Mouse (Mus musculus): ENCODE results near the gene Gpr146. TPM values are rescaled to one million over a fixed set of nuclear protein-coding genes. Genes with fewer than 3 reads are reported as not detected.
"Not testable (repeated sequence)": the region's sequence is repeated elsewhere in the genome, so short reads cannot be mapped to it uniquely, and the experiment has no call there.

Gene Gpr146
- 10 to 100 TPM; 12.0 to 13.2 TPM for total RNA-seq (2021)
- long read RNA-seq, experiment 1, full-length matches to known transcripts: 12 of 31 reads
- long read RNA-seq, experiment 1, partial matches to known transcripts: 13 of 31 reads
- long read RNA-seq, experiment 1, other reads (novel, unspliced or antisense): 6 of 31 reads
- long read RNA-seq, experiment 2, full-length matches to known transcripts: 5 of 6 reads
- long read RNA-seq, experiment 2, partial matches to known transcripts: 0 of 6 reads
- long read RNA-seq, experiment 2, other reads (novel, unspliced or antisense): 1 of 6 reads

DNA sequence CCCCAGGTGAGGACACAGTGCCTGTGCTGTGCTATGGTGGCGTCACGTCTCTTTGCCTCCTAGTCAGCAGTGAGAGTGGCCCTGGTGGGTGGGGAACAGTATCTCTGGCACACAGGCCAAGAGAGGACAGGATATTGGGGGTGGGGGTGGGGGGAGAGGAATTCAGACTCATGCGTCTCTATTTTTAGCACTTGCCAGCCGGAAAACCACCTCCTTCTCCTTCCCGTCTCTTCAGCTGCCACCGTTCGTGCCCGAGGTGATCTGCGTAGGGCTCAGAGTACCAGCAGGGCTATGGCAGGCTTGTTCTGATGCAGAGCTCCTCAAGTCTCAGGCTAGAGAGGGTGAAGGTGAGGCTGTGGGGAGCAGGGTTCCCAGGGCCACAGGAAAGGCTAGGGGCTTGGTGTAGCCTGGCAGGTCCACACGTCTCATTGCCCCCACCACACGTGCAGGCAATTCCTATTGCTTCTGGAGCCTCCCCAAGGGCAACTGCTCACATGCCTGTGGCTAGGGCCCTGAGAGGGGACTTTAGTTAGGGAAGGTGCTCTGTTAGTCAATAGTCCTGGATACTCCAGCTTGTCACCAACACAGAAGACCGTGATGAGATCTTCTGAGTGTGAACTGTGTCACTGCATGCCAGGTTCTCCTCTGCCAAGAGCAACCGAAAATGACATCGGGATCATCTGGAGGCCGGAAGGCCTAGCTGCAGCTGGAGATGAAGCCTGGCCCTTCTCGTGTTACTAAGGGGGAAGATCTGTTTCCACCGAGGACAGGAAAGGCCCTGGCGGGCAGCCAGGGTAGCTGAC lies at the start of gene Gpr146:
Gene Gpr146 (plus strand): TSS at position 230 of the 803 bp plus-strand sequence.
- DNase-seq: peak; percentile 83

DNA sequence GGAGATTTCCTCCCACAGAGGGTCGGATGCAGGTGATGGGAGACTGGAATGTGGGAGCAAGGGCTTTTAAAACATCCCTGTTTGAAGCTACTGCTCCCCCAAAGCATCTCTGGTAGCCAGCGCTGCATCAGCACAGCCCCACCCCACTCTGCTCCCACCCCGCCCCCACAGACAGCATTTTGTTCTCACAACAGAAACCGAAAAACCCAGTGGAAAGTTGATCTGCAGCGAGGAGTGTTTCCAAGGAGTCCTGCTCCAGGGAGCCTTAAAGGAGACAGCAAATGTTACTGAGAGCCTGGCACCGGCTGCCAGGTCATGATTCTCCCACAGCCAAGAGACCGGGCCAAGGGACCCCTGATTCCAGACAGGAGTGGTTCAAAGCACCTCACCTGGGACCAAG lies 46.7 kb upstream of the Gpr146 start:
- no peak for DNase-seq

DNA sequence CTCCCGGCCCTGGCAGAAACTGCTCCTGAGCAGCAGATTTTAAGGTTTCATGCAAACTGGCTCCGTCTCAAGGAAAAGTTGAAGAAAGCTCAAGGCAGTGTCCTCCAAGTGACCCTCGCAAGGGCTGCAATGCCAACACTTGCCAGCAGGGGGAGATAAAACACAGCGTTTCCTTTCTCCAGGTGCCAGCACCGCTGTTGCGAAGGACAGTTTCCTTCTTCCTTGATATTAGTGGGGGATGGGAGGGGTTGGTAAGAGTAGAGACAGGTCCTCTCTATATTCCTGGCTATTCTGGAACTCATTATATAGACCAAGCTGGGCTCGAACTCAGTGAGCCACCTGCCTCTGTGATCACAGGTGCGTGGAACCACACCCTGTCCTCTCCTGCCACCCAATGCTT lies 45.8 kb upstream of the Gpr146 start:
- DNase-seq: peak; percentile 92

DNA sequence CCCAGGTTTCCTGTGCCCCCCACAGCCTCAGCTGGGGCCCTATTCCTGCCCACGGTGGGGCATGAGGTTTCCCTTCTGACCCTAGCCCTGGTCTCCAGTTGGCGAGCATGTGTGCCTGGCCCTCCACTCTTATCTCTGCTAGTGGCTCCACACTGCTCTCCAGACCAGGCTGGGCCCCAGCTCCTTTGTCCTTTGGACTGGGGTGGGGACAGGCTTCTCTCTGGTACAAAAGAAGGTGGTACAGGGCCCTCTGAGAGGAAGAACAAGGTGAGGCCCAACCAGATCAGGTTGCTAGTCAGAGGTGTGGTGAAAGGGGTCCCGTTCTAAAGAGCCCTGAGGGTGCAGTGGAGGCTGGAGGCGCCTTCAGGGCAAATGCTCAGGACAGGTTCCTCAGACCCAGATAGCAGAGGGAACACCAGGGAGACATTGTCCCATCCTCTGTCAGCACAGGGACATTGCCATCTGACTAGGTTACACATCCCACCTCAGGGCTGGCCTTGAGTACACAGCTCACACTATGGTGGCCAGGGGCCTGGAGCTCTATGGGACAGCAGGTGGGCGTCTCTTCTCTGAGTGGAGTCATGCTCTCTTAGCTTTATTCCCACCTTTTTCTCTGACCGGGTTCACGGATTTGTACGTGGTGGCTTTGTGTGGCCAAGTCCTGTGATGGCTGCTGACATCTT lies 44.8 kb upstream of the Gpr146 start:
- no peak for DNase-seq

DNA sequence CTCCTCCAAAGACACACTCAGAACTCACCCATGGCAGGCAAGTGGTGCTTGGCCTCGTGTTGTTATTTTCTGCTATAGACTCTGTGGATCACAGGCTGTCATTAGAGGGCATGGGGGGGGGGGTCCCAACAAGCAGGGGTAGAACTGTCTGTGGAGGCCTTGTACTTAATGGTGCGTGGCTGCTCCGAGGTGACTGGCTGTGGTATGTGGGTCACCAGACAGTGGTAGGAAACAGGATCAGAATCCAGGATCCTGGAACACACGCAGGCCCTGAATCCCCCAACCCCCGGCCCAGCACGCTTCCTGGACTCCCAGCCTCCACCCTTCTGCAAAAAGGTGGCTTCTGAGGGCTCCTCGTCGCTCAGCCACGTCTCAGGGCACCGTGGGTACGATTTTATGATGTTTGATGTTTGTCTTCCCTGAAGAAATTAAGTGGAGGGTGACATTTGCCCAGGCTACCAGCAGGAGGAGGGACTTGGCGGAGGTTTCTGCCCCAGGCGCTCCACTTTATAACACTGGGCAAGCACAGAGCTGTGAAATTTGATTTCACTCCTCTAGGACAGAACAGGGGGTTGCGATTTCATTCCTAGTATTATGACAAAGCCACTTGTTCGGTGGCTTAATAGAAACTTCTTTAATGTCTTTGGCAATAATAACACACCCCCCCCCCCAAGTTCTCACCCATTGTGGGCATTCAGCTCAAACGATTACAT lies 44.0 kb upstream of the Gpr146 start:
- DNase-seq: peak; percentile 45

DNA sequence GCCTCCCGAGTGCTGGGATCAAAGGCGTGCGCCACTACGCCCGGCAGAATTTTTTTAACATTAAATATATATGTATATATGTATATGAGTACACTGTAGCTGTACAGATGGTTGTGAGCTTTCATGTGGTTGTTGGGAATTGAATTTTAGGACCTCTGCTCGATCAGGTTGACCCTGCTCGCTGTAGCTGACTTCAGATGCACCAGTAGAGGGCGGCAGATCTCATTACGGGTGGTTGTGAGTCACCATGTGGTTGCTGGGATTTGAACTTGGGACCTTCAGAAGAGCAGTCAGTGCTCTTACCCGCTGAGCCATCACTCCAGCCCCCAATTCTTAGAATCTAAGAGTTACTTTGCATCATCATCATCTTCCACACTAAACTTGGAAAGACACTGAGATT lies 43.1 kb upstream of the Gpr146 start:
- DNase-seq: not testable (repeated sequence)

DNA sequence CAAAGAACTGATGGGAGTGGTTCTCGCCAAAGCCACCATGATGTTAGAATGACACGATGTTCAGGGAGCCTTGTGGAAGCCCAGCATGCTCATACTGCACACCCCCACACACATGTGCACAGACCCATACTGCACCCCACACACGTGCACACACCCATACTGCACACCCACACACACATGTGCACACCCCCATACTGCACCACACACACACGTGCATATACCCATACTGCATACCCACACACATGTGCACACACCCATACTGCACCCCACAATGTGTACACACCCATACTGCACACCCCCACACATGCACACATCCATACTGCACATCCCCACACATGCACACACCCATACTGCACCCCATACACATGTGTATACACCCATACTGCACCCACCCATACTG lies 41.9 kb upstream of the Gpr146 start:
- no peak for DNase-seq

DNA sequence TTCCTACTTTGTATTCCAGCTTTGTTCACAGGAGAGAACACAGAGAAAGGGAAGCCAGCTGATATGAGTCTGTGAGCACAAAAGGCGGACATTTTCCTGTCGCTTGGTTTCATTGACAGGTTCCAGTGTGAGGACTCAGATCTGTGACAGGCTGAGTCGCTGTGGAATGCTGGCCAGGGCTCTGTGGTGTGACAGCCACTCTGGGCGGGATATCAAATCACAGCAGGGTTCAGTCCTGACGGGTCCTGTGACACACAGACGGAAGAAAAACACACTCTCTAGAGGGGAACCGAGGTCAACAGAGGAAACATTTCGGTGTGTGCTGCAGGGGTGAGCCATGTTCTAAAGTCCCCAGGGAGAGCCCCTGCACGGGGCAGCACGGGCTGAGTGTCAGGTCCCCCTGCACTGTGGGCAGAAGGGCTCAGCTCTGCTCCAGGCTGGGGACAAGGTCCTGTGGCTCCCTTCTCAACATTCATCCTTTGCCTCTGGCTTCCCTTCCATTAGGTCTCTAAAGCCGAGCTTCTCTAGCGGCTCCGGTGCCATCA lies 39.6 kb upstream of the Gpr146 start:
- no peak for DNase-seq

DNA sequence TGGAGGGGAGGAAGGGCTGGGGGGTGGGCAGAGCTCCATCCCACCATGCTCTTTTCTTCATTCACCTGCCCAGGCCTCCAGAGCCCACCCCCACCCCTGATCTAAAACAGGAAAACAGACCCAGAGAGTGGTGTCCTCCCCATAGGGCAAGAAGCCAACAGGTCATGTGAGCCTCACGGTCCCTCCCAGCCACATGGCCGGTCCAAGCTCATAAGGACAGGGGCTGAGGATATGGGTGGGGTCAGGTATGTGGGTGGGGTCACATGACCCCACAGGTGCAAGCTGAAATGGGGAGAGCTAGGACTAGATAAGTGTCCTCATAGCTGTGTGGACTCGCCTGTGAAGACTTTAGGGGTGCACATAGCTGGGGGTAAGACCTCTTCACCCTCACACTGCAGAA lies 39.1 kb upstream of the Gpr146 start:
- no peak for DNase-seq

DNA sequence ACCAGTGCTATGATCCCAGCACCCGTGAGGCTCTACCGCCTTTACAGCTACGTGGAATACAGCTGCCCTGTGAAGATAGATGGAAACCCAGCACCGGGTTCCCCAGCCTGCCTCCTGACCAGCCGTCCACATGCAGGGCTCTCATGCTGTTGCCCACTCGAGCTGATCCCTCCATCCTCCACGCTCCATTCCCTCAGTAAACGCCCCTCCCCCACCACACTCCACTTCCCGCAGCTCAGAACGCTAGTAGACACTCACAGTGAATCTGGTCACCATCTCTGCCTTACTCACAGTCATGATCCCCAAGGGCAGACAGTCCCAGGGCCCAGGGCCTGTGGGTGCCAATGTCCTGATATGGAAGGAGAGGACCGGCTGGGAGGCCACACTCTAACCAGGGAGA lies 38.6 kb upstream of the Gpr146 start:
- no peak for DNase-seq

DNA sequence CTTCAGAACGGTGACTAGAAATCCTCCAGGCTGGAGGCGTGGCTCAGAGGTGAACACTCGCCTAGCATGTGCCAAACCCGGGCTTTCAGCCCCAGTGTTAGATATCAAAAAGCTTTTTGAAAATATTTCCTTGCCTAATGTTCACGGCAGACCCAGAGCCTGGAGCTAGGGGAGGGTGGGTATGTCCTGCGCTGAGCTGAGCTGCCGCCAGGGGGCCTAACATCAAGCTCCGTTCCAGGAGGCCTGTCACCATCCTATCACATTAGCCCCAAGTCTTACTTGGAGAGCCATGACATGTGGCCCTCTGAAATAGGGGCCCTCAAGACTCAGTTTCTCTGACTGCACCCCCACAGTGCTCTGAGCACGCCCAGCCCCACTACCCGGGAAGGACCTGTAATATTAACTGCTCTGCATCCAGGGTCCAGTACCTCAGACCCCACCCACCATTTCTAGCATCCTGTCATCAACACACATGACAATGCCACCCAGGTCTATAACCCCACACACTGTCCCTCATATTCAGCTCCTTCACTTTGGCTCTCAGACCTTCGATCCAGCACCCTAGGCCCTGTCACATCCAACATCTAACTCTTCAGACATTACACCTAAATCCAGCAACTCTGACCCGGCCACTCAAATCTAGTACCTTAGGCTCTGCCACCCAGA lies 33.3 kb upstream of the Gpr146 start:
- DNase-seq: peak; percentile 88

DNA sequence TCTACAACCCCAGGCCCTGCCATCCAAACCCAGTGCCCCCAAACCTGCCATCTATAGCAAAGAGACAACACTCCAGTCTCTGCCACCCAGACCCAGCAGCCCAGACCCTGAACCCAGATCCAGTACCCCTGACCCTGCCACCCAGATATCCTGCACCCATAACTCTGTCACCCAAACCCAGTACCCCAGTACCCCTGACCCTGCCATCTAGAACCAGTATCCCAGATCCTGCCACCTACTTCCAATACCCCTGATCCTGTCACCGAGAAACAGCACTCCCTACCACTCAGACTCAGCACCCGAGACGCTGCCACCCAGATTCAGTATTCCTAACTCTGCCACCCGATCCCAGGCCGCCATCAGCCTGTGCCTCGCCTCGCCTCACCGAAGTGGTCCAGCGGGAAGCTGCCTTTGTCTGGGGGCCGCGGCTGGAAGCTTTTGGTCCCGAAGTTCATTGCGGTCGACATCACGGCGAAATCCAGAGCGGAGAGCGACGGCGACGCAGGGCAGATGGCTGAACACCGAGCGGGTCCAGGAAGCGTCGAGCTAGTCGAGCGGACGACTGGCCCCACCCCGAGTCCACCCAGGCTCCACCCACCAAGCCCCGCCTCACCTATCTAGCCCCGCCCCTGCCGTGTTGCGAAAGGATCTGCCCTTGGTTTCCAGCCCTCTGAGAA lies 32.7 kb upstream of the Gpr146 start:
- DNase-seq: peak; percentile 99

DNA sequence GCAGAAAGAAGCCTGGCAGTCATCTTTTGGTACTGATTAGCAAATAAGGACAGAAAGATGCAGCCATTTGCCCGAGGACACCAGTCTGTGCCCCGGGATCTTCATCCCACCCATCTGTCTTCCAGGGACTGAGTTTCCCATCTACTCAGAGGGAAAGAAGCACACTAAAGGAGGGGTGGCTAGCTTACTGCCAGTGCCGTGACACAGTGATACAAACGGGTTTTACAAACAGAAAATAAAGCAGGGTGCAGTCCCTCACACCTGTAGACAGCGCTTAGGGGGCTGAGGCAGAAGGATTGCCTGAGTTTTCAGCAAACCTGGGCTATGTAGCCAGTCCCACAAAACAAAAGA lies 32.2 kb upstream of the Gpr146 start:
- DNase-seq: no peak

DNA sequence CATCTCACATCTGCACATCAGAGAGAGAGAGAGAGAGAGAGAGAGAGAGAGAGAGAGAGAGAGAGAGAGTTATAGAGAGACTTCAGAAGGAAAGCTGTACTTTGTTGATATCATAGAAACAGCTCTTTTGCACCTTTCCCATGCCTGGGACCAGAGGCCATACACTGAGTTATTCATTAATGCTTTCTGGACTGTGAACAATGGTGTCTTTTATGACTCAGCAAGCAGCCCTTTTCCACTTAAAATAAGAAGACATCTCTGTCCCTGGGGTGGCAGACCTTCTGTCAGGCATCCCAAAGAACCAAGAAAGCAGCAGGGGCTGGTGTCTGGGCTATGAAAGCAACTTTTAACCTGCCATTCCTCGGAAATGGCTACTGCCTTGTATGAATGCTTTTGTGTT lies 30.3 kb upstream of the Gpr146 start:
- DNase-seq: no peak

DNA sequence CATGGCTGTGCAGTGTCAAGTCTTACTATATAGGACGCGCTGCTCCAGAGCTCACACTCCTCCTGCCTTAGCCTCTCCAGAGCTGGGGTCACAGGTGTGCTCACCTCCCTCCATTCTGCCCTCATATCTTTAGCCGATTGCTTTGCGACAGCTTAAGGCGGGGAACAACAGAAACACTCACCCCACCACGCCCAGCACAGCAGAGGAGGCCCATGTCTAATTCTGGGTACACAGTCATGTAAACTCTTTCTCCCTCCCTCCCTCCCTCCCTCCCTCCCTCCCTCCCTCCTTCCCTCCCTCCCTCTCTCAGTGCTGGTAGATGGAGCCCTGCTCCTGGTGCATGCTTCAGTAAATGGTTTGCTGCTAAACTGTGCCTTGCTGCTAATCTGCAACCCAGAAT lies 27.8 kb upstream of the Gpr146 start:
- no peak for DNase-seq

DNA sequence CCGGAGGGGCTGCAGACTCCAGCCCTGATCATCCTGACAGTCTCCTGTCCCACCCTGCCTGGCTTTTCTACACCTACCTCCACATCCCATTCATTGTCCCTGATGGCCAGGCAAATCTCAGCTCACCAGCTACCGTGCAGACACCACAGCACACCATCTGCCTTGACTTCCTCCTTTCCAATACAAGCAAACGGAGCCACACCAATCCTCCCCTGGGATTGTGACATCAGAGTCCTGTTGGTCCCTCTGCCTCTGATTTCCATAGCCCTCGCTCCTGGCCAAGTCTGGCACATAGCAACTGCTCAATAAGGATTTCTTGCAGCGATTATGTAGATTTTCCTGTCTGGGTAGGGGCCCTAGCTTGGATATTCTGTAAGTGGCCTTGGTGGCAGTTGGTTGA lies 26.4 kb upstream of the Gpr146 start, which contains the start of gene Cox19:
Gene Cox19 (minus strand): TSS at position 285 of the 400 bp plus-strand sequence.
- DNase-seq: no peak

DNA sequence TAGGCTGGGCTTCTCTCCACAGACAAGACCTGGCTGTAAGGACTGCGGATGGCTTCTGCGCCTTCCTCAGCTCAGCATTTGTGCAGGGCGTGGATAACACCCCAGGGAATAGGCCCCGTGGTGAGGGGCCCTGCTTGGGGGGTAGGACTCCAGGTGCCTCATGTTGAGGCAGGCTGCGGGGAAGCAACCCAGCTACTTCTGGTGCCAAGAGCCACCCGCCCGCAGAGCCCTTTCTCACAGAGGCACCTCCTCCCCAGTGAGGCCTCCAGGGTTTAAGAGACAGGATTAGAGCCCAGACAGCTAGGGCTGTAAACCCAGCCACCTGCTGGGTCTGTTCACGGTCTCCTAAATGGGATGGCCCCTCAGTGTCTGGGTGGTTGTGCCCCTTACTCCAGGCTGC lies 25.9 kb upstream of the Gpr146 start:
- DNase-seq: no peak

DNA sequence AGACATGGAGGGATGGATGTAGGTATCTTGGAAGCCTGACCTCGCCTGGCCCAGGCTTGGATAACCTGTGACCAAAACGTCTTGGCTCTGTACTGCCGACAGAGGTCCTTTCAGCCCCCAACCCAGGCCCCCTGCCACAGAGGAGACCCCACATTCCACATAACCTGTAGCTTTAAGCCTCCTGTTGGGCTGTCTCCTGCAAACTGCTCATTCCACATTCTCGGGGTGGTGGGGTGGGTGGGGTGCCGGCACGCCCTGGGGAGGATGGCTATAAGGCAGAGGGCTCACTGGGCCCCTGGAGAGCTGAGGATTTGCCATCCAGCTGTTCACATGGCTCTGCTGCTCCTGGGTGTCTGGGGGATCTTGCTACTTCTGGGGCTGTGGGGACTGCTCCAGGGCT lies 25.2 kb upstream of the Gpr146 start, which contains the start of gene Cyp2w1:
Gene Cyp2w1 (plus strand): TSS at position 301 of the 400 bp plus-strand sequence.
- DNase-seq: no peak

DNA sequence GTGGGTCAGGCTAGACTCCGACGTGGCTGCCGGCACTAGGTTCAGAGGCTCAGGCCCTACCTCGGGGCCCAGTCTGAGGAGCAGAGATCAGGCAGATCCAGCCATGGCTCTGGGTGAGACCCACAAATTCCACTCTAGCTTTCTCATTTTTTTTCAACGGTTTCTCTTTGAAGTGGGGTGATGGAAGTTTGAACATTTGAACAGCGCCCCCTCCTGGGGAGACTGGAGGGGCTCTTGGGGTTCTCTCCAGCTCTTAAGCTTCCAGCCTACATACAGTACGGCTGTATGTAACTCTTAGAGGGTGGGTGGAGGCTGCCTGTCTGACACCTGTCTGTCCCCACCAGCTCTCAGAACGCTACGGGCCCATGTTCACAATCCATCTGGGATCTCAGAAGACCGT lies 24.0 kb upstream of the Gpr146 start:
- DNase-seq: peak; percentile 47

DNA sequence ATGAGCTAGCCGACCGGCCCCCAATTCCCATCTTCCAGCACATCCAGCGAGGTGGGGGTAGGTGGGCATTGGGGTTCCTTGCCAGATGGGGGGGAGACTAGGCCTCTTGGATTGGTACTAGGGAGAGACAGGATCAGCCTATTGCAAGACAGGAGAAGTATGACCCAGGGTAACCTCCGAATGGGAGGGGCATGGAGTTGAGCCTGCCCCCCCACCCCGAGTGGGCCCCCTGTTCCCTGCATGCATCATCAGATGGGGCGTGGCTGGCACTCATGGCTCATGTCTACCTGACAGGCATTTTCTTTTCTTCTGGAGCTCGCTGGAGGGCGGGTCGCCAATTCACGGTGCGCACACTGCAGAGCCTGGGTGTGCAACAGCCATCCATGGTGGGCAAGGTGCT lies 23.6 kb upstream of the Gpr146 start:
- DNase-seq: no peak

DNA sequence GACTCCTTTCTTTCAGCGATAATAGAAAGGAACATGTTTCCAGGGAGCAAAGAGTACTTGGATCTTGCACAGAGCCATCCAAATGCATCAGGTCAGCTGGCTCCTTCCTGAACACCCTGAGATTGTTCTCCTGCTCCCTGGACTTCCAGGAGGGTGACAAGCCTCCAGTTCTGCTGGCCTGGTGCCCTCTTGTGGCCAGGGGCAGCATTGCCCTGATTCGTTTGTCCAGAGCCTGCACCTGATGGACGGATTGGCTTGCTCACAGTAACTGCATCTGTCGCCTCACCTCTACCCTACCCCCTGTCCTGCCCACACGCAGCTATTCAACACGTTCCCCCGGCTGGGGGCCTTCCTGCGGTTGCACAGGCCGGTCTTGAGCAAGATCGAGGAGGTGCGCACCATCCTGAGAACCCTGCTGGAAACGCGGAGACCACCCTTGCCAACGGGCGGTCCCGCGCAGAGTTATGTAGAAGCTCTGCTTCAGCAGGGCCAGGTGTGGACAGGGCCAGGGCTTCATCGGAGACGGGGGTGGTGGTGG lies 22.2 kb upstream of the Gpr146 start:
- DNase-seq: peak; percentile 92

Measured in adrenal gland, postnatal 10 days (tissue).